Mouse (Mus musculus) olfactory bulb, adult 2 months (tissue): ENCODE measurements around the gene Sphk2.

Experiments
- CTCF ChIP-seq: fragments of 200-500 bp; IDR thresholded peaks from 2 replicates; pipeline ENCODE4 v1.5.1; 2012; ENCODE audit warnings: low read depth, mild to moderate bottlenecking, low read length, moderate library complexity; ENCODE audit not compliant: insufficient read depth
- POLR2A ChIP-seq: fragments of 200-500 bp; IDR thresholded peaks from 2 replicates; pipeline ENCODE4 v1.6.1; 2012; ENCODE audit warnings: mild to moderate bottlenecking, low read depth, low read length, moderate library complexity; ENCODE audit not compliant: insufficient read depth

DNA sequence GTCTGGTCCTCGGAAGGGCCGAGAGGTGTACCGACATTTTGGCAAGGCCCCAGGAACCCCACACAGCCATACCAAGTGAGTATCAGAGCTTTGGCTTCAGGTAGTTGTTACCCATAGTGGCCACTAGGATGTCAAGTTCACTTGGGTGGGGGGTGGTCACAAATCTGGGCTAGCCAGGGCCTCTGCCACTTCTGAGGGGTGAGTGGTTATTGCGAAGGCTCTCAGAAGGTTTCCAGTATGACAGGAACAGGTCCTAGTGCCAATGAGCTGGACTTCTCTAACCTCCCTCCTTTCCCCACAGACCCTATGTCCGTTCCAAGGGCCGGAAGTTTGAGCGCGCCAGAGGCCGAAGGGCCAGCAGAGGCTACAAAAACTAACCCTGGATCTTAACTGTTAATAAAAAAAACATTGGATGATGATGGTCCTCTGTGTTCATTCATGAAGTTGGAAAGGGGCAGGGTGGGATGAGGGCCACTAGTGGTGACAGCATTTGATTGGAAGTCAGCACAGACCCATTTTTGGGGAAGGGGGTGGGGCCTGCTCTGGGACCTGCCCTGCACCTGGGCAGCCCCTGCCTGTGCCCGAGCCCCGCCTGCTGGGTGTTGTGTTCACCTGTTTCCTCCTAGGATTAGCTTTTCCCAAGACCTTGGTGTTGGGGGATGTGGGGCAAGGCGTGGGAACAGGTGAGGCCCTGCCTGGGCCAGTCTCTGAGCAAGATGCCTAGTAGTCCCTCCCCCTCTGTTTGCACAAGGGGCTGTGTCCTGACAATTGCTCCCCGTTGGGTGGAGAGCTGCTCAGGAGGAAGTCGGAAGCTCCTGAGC is 2.8 kb upstream of the Sphk2 start, which contains the start of gene Fam83e:
- TF ChIP-seq CTCF (no peak), POLR2A (no peak)
